ENCODE assay signal across 16 mouse cellular contexts in genomic region chr3:132776686-132777085, GRCm38 (mm10).
"Had no signal": no experiment of that assay in that cellular context is flagged by ENCODE, and none has a peak within 500 bp of the region (broad histone marks: within the 10 kb centered on the region; RNA-seq: fewer than 3 reads in every experiment).

No protein-coding gene starts in this region.

- DNase-seq: liver, embryonic 13.5 days; liver, postnatal 0 days; lung, adult 2 months; right cerebral cortex, postnatal 14 days; thymus, adult 2 months; thymus, postnatal 25 days; thymus, postnatal 4 days had no signal

- H3K36me3 ChIP-seq: liver, embryonic 13.5 days; liver, embryonic 15.5 days; midbrain, embryonic 15.5 days had no signal

- H3K9me3 ChIP-seq: liver, embryonic 13.5 days; liver, embryonic 15.5 days; megakaryocyte, embryonic 14.5 days; midbrain, embryonic 13.5 days; midbrain, embryonic 15.5 days; neural tube, embryonic 12.5 days; stomach, embryonic 15.5 days had no signal

- H3K27me3 ChIP-seq: liver, embryonic 13.5 days; liver, embryonic 15.5 days; megakaryocyte, embryonic 14.5 days; midbrain, embryonic 13.5 days; midbrain, embryonic 15.5 days; neural tube, embryonic 12.5 days; stomach, embryonic 15.5 days had no signal

- H3K4me2 ChIP-seq: liver, embryonic 13.5 days; liver, embryonic 15.5 days; midbrain, embryonic 11.5 days; midbrain, embryonic 13.5 days; midbrain, embryonic 15.5 days; neural tube, embryonic 12.5 days; stomach, embryonic 15.5 days had no signal

- H3K9ac ChIP-seq: liver, embryonic 13.5 days; liver, embryonic 15.5 days; liver, postnatal 0 days; midbrain, embryonic 13.5 days; midbrain, embryonic 15.5 days; neural tube, embryonic 12.5 days; stomach, embryonic 15.5 days had no signal

- H3K4me3 ChIP-seq: liver, embryonic 13.5 days; liver, embryonic 15.5 days; midbrain, embryonic 13.5 days; midbrain, embryonic 15.5 days; neural tube, embryonic 12.5 days; stomach, embryonic 15.5 days had no signal

- ATAC-seq: liver, postnatal 0 days; midbrain, embryonic 13.5 days; midbrain, embryonic 15.5 days had no signal

- H3K27ac ChIP-seq: liver, embryonic 13.5 days; liver, embryonic 15.5 days; macrophage; midbrain, embryonic 13.5 days; midbrain, embryonic 15.5 days; neural tube, embryonic 12.5 days; stomach, embryonic 15.5 days; stomach, postnatal 0 days had no signal

- H3K4me1 ChIP-seq: megakaryocyte, embryonic 14.5 days; midbrain, embryonic 15.5 days had no signal
